In the genomic region with DNA sequence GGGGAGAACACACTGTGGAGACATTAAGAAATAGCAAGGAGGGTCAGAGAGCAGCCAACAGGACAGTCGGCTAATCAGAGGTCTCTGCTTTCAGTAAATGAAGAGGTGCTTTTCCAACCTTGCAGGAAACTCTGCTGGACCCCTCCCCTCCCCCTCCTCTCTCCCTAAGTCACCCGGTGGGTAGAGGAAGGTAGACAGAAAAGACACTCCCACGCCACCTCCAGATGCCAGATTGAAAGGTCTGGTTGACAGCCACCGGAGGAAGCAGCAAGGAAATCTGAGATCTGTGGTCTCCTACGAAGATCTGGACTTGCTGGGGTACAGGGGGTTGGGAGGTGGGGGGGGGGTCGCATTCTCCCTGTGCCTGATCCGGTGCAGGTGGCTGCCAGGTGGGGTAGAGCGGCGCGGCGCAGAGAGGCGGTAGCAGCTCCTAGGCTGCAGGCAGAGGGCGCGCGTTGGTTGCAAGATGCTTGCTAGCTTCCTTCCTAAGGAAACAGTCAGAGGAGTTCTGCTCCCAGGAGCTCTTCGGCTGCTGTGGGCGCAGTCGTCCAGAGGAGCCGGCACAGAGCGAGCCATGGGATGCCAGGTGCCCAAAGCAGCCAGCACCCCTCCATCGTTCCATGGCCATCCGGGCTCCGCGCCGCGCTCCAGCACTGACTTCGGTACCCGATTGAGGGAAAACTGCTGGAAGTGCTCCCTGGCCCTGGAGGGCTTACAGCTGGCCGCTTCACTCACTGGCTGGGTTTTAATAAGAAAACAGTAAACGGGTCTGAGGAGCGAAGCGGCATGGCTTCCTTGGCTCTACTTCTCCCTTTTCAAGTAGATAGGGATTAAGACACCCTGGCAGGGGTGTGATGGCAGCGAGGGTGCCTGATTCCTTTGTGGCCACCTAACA, we compare ENCODE assay signal across 8 mouse cellular contexts. TPM values are rescaled to one million over a fixed set of nuclear protein-coding genes. Genes with fewer than 3 reads are reported as not detected.
DNase-seq lines count a peak whose midpoint lies in the region; ATAC-seq lines count a peak whose summit lies in the region.

No protein-coding gene starts in this region.

- DNase-seq in adrenal gland, adult 2 months: peak; percentile 60
- DNase-seq in cerebellum, postnatal 36 days: peak; percentile 84 to 86
- peak; percentile 76 to 85 for DNase-seq in frontal cortex, postnatal 36 days (ENCODE audit: low spot score in 2 of 2)
- peak; percentile 69 to 70 for DNase-seq in layer of hippocampus, postnatal 25 days (ENCODE audit: extremely low spot score in 1 of 2, low spot score in 1 of 2)
- DNase-seq in retina, postnatal 1 day: peak; percentile 87
- DNase-seq in adipocyte (ENCODE audit: low spot score): no peak

- peak; percentile 91 for ATAC-seq in hindbrain, embryonic 13.5 days (ENCODE audit: low FRiP score)
- peak; percentile 94 for ATAC-seq in lung, embryonic 16.5 days (ENCODE audit: low read depth)

- H3K4me3 ChIP-seq in hindbrain, embryonic 13.5 days: peak overlapping the region; percentile 63
- peak overlapping the region; percentile 68 for H3K4me3 ChIP-seq in lung, embryonic 16.5 days (ENCODE audit: low read length)

- peak overlapping the region; percentile 77 for H3K9ac ChIP-seq in hindbrain, embryonic 13.5 days
- H3K9ac ChIP-seq in lung, embryonic 16.5 days (ENCODE audit: low read length): peak overlapping the region; percentile 81

- no peaks in the 10 kb centered on the region for H3K27me3 ChIP-seq in hindbrain, embryonic 13.5 days
- H3K27me3 ChIP-seq in lung, embryonic 16.5 days (ENCODE audit: control insufficient read depth, insufficient read depth, low read depth, low read length): no peaks in the 10 kb centered on the region

- H3K4me2 ChIP-seq in hindbrain, embryonic 13.5 days: peak overlapping the region; percentile 86
- peak overlapping the region; percentile 87 for H3K4me2 ChIP-seq in lung, embryonic 16.5 days (ENCODE audit: low read depth, low read length)

- peak overlapping the region; percentile 90 for H3K27ac ChIP-seq in hindbrain, embryonic 13.5 days
- peak overlapping the region; percentile 84 for H3K27ac ChIP-seq in lung, embryonic 16.5 days (ENCODE audit: low read length)

- H3K9me3 ChIP-seq in hindbrain, embryonic 13.5 days: no peaks in the 10 kb centered on the region
- no peaks in the 10 kb centered on the region for H3K9me3 ChIP-seq in lung, embryonic 16.5 days (ENCODE audit: control insufficient read depth, low read length)

- H3K36me3 ChIP-seq in hindbrain, embryonic 13.5 days: no peaks in the 10 kb centered on the region
- H3K36me3 ChIP-seq in lung, embryonic 16.5 days (ENCODE audit: control insufficient read depth, insufficient read depth, low read length): no peaks in the 10 kb centered on the region

- peaks cover 8% of the 10 kb centered on the region for H3K4me1 ChIP-seq in hindbrain, embryonic 13.5 days (replicated peaks)
- no peaks in the 10 kb centered on the region; the same call in 1 of the 2 replicates for H3K4me1 ChIP-seq in lung, embryonic 16.5 days (replicated peaks; ENCODE audit: control insufficient read depth, insufficient read depth, low read length)

- WGBS in hindbrain, embryonic 13.5 days: 2% methylated on average over 33 of the region's 33 CpGs
- 3% methylated on average over 33 of the region's 33 CpGs for WGBS in lung, embryonic 16.5 days

RNA-seq across cellular contexts. Expression of gene Epha3, which starts 7.1 kb away (rescaled TPM):
- 1 to 10 TPM; 1.1 to 1.6 TPM for total RNA-seq in adrenal gland, adult 2 months (2021)
- 0.25 TPM in 2 replicates for polyA plus RNA-seq in adrenal gland, adult 2 months (2012; rRNA removed)
- polyA plus RNA-seq in hindbrain, embryonic 13.5 days (2015; fragmentation: Nextera tagmentation; extraction: Ambion mirVana): 31.0 and 40.1 TPM in 2 replicates
- 10 to 100 TPM; 16.5 to 20.3 TPM for total RNA-seq in layer of hippocampus, postnatal 25 days (2021)
- polyA plus RNA-seq in lung, embryonic 16.5 days (2015; fragmentation: Nextera tagmentation; extraction: Ambion mirVana): 34.1 and 36.3 TPM in 2 replicates

Comparison
In these comparisons a context has a peak if more than half of its experiments do, and no peak if none do; other contexts are left out.
1. RNA of gene Epha3, which starts 7.1 kb away (polyA plus RNA-seq): 31.0 to 40.1 TPM in hindbrain, embryonic 13.5 days and 34.1 to 36.3 TPM in lung, embryonic 16.5 days; 0.25 TPM in adrenal gland, adult 2 months; every median in the first group is over 10 times any median in the second.